Mouse (Mus musculus): Measurements from ENCODE around the gene Elmo2. TPM values are rescaled to one million over a fixed set of nuclear protein-coding genes. Genes with fewer than 3 reads are reported as not detected.

The Elmo2 gene
- total RNA-seq, 1 experiment from 2014 or later, result 120 TPM

- ATAC-seq (replicated peaks; ENCODE audit: insufficient number of reproducible peaks, low FRiP score, low TSS enrichment, poor library complexity, severe bottlenecking), result no peak
Observed at GRCm38 (mm10) chr2:165241786-165242185, 84.5 kb downstream of the Elmo2 start.

GRCm38 (mm10) chr2:165240371-165240770, 85.9 kb downstream of the Elmo2 start:
- ATAC-seq (replicated peaks; ENCODE audit: insufficient number of reproducible peaks, low FRiP score, low TSS enrichment, poor library complexity, severe bottlenecking), result no peak

- no peak for ATAC-seq (replicated peaks; ENCODE audit: insufficient number of reproducible peaks, low FRiP score, low TSS enrichment, poor library complexity, severe bottlenecking)
Observed at GRCm38 (mm10) chr2:165239533-165240144, 86.6 kb downstream of the Elmo2 start.

DNA sequence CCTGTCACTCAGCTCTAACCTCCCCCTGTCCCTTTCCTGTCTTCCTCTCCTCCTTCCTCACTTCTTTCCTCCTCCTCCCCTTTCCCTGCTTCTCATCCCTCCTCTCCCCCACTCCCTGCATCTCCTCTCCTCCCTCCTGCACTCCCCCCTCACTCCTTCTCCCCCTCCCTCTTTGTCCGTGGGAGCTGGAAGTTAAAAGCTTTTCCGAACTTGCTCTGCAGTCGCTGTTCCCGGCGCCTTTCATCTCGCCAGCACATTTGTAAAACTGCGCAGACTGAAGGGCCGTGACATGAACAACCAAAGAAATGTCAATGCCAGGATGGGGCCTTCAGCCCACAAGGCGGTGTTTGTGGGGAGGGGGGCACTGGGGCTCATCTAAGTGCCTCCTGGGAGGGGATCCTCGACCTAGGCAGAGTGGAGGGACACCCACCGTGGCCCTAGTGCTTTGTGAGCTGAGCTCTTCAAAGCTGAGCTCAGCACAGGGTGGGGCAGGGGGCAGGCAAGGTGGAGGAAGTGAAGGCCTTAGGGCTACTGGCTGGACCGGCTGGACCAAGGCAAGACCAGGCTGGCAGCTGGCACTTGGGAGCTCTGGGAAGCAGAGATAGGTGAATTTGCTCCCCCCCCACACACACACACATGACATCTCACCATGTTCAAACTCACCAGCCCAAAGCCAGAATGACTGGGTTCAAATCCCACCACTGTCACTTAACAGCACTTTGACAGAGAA, 87.7 kb downstream of the Elmo2 start:
- ATAC-seq (replicated peaks; ENCODE audit: insufficient number of reproducible peaks, low FRiP score, low TSS enrichment, poor library complexity, severe bottlenecking), result no peak

Other genes with a start within 250 kb of the Elmo2 start
- gene 1700025C18Rik, start 235.7 kb downstream of the Elmo2 start, total RNA-seq (2017), result not detected in 3 replicates
- 0.57 to 8.1 TPM (median 2.1 TPM) in 3 replicates for gene Cdh22, start 91.6 kb downstream of the Elmo2 start, total RNA-seq (2017)
- 40.2 to 52.6 TPM (median 47.2 TPM) in 3 replicates for gene Slc35c2, start 38.6 kb downstream of the Elmo2 start, total RNA-seq (2017)
- not detected in 3 replicates for gene Zfp663, start 42.2 kb upstream of the Elmo2 start, total RNA-seq (2017)
- gene Zfp334, start 61.8 kb upstream of the Elmo2 start, total RNA-seq (2017), result not detected in 3 replicates
- gene Ocstamp, start 73.9 kb upstream of the Elmo2 start, total RNA-seq (2017), result 0.19 TPM in 1 of 3 replicates, not detected in the others
- gene Slc13a3, start 146.8 kb upstream of the Elmo2 start, total RNA-seq (2017), result not detected in 3 replicates
- gene Trp53rka, start 166.8 kb upstream of the Elmo2 start, total RNA-seq (2017), result 4.5 to 14.9 TPM (median 5.4 TPM) in 3 replicates
- 0.68 TPM in 1 of 3 replicates, not detected in the others for gene Slc2a10, start 177.3 kb upstream of the Elmo2 start, total RNA-seq (2017)

All from monocyte, adult 5-6 weeks (primary cell).